Mouse (Mus musculus): ENCODE data around the gene Arpc5l.
"Not testable (repeated sequence)": the region's sequence is repeated elsewhere in the genome, so short reads cannot be mapped to it uniquely, and the experiment has no call there.

The Arpc5l gene

DNA sequence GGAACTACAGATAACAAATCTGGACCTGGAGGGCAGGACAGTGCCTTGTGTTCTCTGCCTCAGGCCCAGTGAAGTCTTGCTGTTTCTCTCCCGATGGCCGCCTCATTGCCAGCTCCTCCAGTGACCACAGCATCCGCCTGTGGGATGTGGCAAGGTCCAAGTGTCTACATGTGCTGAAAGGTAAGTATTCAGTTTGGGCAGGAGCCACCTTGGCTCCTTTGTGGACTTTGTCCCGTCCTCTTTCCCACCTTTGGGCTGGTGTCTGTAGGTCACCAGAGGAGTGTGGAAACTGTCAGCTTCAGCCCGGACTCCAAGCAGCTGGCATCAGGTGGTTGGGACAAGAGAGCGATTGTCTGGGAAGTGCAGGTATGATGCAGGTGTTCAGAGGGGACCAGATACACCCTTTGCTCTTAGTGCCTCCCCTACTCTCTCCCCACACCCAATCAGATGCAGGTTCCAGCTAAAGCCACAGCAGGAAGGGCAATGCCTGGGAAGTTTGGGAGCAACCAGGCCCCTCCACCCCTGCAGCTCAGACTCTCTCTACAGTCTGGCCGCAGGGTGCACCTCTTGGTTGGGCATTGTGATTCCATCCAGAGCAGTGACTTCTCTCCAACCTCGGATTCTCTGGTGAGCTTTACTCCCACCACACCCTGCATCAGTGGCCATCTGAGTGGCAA lies 5.1 kb upstream of the Arpc5l start:
- no peak for DNase-seq (ENCODE audit: low spot score)

DNA sequence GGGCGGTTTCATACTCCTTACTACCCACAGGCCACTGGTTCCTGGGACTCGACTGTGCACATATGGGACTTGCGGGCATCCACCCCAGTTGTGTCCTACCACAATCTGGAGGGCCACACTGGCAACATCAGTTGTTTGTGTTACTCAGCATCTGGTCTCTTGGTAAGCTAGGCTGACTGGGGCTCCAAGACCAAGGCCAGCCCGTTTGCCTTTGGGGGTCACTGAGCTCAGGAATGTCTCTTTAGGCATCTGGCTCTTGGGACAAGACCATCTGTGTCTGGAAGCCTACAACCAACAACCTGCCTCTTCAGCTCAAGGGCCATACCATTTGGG lies 4.6 kb upstream of the Arpc5l start:
- DNase-seq (ENCODE audit: low spot score) = no peak

DNA sequence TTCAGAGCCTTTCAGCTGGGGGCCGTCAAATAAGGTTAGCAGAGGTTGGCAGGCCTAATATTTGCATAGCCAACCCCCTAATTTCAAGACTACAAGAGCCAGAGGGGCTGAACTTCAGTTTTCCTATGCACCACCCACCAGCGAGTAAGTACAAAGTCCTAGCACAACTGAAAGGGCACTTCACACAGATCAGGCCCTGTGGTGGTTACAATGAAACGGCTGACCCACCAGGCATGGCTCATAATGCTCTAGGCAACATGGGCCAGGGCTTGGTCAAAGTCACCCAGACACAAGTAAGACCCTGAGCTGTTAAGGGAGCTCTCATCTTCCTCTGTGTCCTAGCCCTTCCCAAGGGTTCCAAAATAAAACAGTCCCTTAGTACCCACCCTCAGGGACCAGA lies 3.3 kb upstream of the Arpc5l start:
- no peak for DNase-seq (ENCODE audit: low spot score)

DNA sequence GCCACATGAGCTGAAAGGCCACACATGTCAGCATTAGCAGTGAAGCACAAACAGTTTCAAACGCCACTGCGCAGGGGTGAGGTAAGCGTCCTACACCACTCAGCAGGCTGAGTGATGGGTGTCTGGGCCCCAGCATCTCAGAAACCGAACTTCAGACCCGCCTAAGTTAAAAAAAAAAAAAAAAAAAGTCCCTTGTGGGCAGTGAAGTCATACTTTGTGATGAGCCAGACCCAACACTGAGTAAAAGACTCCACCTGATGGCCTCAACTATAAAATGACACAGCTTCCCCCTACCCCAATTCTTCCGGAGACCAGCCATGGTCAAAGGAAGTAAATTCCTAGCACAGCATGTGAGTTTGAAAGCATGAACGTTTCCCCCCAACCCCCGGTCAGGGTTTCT lies 2.0 kb upstream of the Arpc5l start:
- DNase-seq (ENCODE audit: low spot score) = no peak

DNA sequence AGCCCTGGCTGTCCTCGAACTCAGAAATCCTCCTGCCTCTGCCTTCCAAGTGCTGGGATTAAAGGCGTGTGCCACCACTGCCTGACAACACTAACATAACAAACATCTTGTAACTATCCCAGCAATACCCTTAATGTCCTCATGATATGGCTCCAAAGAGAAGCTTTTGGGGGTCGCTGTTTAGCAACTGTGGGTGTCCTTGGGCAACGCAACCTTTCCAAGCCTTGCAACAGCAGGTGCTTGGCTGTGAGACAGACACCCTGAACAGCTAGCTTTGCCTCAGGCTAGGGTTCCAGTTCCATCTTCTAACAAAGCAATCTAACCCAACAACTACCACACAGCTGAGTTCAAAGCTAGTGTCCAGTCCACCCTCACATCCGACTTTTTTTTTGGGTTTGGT lies 1.6 kb upstream of the Arpc5l start:
- DNase-seq (ENCODE audit: low spot score) = no peak

DNA sequence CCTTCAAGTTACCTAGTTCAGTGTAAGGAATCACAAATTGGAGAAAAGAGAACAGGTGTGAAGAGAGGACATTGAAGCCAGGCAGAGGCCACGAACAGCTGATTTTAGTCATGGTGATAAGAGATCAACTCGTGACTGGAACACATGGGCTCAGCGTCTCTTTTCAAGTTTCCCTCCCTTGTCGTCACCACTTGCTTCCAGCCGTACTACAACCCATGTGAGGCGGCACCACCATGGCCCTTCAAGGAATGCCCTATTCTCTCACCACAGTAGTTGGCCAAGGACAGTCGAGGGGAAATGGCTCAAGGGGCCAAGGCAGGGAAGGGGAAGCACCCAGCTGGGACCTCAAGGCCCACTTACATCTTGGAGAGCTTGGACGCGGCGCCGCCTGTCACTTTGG lies 776 bp upstream of the Arpc5l start:
- no peak for DNase-seq (ENCODE audit: low spot score)

DNA sequence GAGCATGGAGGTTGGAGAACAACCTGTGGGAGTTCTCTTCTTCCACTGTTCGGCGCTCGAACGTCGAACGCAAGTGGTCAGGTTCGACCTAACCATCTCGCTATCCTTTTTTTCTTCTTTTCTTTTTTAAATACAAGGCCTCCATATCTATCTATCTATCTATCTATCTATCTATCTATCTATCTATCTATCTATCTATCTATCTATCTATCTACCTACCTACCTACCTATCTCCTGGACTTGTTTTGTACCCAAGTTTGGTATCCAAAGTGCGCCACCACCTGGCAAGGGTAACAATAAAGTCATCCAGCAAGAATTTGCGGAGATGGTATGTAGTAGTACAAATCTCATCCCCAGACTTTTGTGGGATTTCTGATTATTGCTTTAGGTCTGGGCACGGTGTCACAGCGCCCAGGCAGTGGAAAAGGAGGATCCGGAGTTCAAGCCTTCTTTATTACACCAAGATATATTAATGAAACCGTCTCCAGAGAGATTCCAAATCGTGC lies 479 bp downstream of the Arpc5l start, which contains the start of gene Rpl35:
TSS of gene Rpl35 (minus strand) at position 51 of the 506 bp plus-strand sequence.
- DNase-seq (ENCODE audit: low spot score) = no peak

DNA sequence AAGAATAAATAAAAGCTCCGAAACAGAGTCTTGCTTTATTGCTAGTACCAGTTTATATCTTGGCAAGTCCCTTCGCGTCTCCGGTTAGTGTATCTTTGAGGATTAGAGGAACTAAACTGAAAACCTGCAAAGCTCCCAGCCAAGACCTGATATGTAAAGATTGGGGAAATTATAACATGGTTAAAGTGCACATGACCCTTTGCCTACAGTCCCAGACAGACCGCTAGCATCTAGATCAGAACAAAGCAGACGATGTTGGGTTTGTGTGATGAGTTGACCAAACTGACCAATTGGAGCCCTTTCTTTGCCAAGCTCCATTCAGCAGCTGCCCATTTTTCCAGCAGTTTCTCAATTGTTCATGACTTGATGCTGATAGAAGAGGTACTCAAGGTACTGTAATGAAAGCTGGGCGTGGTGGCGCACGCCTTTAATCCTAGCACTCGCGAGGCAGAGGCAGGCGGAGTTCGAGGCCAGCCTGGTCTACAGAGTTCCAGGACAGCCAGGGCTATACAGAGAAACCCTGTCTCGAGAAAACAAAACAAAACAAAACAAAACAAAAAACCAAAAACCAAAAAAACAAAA lies 1.1 kb downstream of the Arpc5l start:
- no peak for DNase-seq (ENCODE audit: low spot score)

DNA sequence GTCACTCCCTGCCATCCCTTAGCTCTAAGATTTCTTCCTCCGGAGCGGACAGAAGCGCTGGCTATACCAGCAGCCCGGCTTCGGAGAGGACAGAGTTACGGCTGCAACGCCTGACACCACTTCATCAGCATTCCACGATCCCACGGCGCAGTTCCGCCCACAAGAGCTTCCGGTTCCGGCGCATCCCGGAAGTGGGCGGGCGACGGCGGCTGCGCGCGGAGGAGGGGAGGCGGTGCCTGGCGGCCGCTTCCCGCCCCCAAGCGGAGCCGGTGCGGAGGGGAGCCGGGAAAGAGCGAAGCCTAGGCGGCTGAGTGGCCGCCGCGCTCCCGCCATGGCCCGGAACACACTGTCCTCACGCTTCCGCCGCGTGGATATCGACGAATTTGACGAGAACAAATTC lies 2.7 kb downstream of the Arpc5l start:
- DNase-seq (ENCODE audit: low spot score) = peak; percentile 94

DNA sequence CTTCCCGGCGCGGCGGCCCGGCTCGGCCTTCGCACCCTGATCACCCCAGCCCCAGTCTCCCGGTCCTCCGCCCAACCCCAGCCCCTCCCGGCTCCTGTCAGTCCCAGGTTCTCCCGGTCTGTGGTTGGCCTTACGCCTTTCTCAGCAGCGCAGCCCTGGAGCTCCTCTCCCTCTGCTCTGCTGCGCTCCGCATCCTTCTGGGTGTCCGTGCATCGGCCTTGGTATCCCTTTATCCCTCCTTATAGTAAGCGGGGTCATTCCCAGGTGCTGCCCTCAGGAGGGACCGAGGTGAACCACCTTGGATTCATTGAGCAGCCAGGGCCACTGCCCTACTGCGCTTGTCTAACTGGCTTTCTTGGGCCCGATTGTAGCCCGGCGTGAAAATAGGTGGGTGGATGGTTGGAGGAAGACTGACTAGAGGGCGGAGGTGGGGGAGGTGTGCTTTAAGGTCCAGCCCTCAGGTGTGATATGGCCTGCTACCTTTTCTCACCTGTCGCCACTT lies 3.3 kb downstream of the Arpc5l start:
- DNase-seq (ENCODE audit: low spot score) = no peak

DNA sequence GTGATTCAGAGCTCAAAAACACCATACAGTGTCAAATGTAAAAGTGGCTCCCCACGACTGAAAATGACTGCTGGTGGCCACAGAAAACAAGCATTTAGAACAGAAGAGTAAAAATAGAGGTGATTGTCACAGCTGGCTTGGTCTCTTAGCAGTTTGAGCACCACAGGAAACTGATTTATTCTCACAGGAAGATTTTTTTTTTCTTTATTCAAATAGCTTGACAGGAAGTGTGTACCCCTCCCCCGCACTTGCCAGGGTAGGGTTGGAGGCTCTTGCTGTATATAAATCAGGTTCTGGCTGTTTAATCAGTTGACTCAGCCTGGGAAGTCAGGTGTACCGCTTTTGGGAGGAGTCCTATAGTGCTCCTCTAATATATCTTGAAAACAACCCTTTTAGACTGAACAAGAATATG lies 3.8 kb downstream of the Arpc5l start:
- no peak for DNase-seq (ENCODE audit: low spot score)

DNA sequence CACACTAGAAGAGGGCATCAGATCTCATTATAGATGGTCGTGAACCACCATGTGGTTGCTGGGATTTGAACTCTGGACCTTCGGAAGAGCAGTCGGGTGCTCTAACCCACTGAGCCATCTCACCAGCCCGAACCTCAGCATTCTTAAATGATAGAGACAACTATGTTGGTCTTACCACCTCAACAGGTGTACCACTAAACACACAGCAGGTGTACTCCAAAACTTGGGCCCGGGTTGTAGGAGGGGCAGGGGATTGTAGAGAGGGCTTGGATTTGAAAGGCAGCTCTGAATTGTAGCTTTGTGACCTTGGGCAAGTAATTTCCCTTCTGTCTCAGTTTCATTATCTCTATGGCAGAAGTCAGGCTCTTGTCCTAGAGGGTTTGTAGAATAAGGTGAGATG lies 5.0 kb downstream of the Arpc5l start:
- DNase-seq (ENCODE audit: low spot score) = not testable (repeated sequence)

DNA sequence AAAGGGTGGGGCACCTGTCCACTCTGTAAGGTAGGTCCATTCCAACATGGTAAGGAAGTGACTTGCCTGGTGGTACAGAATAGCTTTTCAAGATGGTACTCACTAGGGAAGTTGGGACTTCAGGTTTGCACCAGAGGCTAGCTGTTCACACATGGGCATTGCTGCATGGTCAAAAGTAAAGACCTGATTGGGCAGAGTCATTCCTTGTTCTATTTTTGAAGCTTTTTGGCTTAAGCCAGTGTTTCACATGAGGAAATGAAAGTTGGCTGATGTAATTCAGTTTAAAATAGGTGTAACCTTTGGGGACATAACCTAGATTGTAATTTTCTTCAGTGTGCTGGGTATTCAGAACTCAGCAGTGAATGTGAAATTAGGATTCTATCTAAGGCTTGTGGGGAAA lies 6.1 kb downstream of the Arpc5l start:
- no peak for DNase-seq (ENCODE audit: low spot score)

DNA sequence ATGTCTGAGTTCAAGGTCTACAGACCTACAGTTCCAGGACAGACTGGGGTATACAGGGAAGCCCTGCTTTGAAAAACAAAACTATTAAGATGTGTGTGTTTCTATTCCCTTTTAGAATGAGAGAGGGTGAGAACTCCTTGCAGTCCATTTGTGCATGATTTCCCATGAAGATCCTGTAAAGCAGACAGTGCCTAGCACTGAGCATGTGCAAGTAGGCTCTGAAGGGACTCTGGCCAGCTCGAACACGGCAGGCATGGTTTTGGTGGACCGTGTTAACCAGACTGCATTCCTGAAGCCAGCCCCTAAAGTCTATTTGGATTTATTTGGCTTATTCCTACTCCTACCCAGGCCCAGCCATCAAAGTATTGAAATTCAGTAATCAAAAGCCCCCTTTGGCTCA lies 6.8 kb downstream of the Arpc5l start:
- DNase-seq (ENCODE audit: low spot score) = no peak

DNA sequence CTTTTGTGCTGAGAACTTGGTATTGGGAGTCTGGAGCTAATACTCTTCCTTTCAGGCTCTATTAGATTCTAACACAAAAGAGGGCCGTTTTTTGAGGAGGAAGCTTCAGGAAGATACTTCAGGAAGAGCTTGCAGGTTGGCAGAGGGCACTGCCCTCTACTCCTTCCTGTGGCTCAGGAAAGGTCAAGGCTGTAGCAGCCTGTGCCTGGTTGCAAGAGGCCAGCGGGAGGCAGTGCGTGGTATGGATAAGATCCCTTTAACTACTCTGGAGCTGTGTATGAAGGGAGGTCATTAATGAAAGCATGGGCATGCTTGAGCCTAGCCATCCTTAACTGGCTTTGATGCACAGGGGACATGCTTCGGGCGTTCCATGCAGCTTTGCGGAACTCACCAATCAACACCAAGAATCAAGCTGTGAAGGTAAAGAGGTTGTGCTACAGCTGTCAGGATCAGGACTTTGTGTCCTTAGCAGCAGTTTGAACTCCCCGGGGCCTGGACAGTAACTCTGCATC lies 7.7 kb downstream of the Arpc5l start:
- no peak for DNase-seq (ENCODE audit: low spot score)

DNA sequence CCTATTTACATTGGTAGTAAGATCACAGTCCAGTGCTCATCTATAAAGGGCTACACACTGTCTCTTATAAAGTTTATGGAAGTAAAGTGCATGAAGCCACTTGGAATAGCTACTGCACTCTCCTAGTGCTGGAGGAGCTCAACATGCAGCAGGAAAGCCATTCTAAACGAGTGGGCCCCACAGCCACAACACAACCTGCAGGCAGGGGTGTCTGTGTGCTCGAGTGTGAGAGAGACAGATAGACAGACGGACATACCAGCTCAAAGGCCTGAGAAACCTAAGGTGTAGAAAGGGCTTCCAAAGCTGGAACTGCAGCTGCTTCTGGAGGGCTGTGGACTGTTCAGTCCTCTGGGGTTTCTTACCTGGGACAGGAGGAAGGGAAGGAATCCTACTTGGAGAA lies 11.4 kb downstream of the Arpc5l start:
- no peak for DNase-seq (ENCODE audit: low spot score)

DNA sequence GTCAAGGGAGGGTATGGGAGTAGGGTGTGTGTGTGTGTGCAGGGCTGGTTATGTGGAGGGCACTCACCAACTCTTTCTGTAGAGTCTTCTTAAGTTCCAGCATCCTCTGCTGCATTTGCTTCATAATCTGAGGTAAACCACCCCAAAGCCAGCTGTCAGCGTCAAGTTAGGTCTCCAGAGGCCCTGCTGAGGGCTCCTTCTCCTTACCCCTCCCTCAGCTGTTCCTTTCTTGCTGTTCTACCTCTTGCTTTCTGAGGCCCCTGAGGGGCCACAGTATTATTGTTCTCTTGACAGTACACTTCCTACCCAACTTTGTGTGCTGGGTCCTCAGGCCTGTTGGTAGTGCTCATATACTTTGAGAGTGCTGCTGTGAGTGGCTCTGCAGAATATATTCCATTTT lies 14.9 kb downstream of the Arpc5l start:
- no peak for DNase-seq (ENCODE audit: low spot score)

DNA sequence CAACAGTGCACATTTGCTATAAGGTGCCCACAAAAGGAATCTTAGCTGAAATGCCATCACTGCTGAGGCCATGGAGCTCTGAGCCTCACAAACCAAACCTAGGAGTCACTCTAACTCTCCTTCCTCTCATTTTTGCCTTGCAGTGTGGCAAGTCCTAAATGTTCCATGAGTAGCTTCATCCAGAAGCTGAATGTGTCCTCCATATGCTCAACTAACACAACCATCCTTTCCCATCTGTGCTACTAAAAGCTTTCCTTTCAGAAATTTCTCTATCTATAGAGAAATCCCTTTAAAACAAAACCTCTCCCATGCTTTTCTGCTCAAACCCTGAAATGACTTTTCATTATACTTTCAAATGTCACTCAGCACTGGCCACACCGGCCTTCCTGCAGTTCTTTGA lies 26.5 kb downstream of the Arpc5l start:
- no peak for DNase-seq (ENCODE audit: low spot score)

DNA sequence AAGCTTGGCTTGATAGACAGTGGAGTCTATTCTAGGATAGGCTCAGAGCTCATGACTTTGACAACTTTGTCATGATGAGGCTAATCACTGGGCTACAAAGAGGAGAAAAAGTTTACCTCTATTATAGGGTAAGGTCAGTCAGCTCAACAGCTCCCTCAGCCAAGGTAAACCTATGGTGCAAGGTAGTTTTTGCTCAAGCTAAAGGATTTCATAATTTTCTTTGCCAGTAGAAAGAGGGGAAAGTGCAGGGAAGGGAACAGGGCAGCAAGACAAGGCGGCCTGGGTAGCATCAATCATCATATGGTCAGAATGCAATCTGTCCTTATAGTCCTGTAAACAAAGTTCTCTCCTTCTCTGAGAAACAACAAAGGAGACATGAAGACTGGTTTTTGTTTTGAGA lies 35.1 kb downstream of the Arpc5l start:
- DNase-seq (ENCODE audit: low spot score) = no peak

DNA sequence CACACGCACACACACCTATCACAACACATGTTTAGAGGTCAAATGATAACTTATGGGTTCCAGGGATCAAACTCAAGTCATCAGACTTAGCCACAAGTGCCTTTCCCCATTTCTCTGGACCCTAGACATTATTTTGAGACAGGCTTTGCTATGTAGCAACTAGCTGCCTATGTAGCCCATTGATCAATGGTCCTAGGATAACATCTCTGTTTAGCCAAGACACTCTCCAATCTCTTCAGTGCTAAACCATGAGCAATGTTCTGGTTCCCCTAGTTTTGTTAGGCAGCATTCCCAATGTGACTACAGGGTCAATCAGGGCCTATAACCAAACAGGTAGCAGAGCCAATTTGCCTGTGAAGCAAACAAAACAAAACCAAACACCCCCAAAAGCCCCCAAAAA lies 43.4 kb downstream of the Arpc5l start:
- DNase-seq (ENCODE audit: low spot score) = no peak

DNA sequence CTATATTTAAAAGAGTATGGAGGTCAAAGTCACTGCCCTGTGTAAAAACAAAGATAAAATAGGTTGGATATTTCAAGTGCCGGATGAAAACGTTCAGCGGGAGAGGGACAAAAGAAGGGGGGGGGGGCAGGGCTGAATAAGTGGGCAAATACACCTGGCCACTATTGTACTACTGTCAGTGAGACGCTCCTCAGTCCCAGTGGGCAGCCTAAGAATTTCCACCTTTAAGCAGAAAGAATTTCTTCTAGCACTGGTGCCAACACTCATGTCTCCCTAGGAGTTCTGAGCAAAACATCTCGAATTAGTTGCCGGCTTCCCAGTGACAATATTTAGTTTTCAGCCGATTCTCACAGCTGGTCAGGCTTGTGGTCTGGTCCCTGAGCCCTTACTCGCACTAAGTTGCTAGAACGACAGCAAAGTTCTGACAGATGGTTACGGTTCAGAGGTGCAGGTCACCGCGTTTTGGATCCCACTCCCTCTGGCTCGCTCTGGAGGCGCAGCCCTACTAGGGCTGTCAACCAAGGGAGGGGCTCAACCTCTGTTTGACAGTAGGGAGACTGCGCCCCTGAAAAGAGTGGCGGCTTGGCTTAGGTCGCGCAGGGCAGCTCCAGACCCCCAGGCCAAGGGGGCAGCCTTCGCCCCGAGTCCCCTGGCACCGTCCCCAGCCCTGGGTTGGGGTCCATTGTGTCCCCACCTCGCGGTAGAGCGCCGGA lies 59.7 kb downstream of the Arpc5l start:
- no peak for DNase-seq (ENCODE audit: low spot score)
